Mouse (Mus musculus): ENCODE measurements at regions not wholly inside any gene's neighbourhood (a gene's known extent, or its start where the extent isn't known, plus 50 kb on each side); places are given as distances from the start of the nearest gene placed in this dataset.

DNA sequence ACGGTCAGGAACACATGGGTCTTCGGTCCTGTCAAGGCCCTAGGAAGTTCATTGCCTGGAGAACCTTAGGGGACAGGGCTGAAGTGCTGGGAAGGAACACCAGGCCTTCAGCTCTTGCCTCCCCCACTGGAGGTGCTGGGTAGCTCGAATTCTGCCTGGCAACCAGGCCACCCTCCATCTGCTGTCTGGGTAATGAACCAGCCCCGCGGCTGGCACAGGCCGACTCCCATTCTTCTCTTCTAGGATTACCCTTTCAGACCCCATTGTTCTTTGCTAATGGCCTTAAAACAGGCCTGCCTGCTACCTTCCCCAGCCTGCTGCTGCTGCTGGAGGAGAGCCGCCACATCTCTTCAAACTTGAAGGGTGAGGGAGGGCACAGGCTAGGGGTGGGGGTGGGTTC is 71.2 kb downstream of the Gadd45g start:
- Histone ChIP-seq H3K9me3 (no peaks in the 10 kb centered on the region), H3K27ac (no peak overlapping the region), H3K27me3 (peaks cover 36% of the 10 kb centered on the region), H3K4me3 (no peak overlapping the region), H3K4me2 (replicated peaks) (no peak overlapping the region), H3K9ac (no peak overlapping the region), H3K4me1 (peaks cover 48% of the 10 kb centered on the region), H3K36me3 (no peaks in the 10 kb centered on the region)
- no peak for ATAC-seq (ENCODE audit: low FRiP score, low read depth)
- WGBS, result 54% methylated on average over 7 of the region's 7 CpGs

DNA sequence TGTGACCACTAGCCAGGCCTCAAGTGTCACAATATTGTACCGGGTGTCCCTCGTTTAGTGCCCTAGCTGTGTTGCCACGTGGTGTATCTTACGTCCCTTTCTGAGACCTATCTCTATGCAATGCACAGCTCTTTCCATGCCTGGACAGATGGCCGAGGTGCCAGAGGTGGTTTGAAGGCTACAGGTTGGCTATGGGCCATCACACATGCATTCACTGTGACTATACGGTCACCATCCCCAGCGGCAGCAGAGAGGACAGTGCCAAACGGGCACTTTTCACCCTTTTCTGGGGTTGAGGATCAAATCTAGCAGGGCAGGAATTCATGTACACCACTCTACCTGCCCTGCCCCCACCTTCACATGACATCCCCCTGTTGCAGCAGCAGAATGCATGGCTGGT is 71.6 kb downstream of the Gadd45g start:
- WGBS, result 55% methylated on average over 8 of the region's 8 CpGs
- Histone ChIP-seq H3K4me2 (replicated peaks) (no peak overlapping the region), H3K9me3 (no peaks in the 10 kb centered on the region), H3K4me1 (peaks cover 45% of the 10 kb centered on the region), H3K27me3 (peaks cover 36% of the 10 kb centered on the region), H3K4me3 (no peak overlapping the region), H3K27ac (no peak overlapping the region), H3K9ac (no peak overlapping the region), H3K36me3 (no peaks in the 10 kb centered on the region)
- ATAC-seq (ENCODE audit: low FRiP score, low read depth), result no peak

DNA sequence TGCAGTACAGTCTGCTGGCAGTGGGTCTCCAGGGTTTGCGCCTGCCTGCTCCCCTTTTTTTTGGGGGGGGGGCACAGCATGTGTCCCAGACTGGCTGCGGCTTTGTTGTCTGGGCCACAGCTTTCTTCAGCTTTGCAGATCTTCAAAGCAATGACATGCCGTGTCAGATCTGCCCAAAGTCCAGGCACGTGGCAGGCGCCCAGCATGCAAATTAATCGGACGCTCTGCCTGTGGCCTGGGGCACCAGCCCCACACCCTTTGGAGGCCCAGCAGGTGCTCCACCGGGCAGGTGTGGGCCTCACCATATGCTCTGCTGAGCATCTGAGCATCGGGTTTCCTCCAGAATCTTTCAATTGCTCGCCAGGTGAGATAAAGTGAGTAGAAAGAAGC is 72.3 kb downstream of the Gadd45g start:
- H3K27me3 ChIP-seq, result peaks cover 36% of the 10 kb centered on the region
- H3K9me3 ChIP-seq, result no peaks in the 10 kb centered on the region
- no peak for ATAC-seq (ENCODE audit: low FRiP score, low read depth)
- WGBS, result 14% methylated on average over 10 of the region's 10 CpGs
- H3K9ac ChIP-seq, result no peak overlapping the region
- no peak overlapping the region for H3K4me2 ChIP-seq (replicated peaks)
- no peak overlapping the region for H3K4me3 ChIP-seq
- peaks cover 45% of the 10 kb centered on the region for H3K4me1 ChIP-seq
- H3K36me3 ChIP-seq, result no peaks in the 10 kb centered on the region
- H3K27ac ChIP-seq, result no peak overlapping the region

DNA sequence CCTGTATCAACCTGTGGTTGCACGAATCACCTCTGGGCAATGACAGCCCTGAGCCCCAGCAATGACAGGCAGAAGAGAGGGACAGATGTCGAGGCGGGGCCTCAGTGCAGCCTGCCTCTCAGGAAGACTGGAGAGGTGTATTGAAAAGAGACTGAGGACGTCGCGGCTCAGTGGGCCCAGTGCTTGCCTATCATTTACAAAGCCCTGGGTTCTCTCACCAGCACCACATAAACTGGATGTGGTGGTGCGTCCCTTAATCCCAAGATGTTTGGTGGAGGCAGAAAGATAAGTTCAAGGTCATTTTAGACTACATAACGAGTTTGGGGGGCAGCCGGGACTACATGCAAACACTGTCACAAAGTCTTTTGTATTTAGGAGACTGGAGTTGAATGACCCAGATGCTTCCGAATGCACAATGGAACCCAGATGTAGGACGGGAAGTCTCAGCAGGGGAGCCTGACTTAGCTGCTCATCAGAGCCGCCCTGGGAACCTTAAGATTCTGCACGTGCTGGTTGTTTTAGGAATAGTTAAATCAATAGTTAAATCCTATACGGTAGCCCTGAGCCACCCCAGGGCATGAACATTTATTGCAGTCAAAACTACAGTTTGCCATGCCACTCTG is 72.8 kb downstream of the Gadd45g start:
- Histone ChIP-seq H3K27ac (no peak overlapping the region), H3K4me1 (peaks cover 49% of the 10 kb centered on the region), H3K36me3 (no peaks in the 10 kb centered on the region), H3K4me3 (no peak overlapping the region), H3K27me3 (peaks cover 36% of the 10 kb centered on the region), H3K4me2 (replicated peaks) (no peak overlapping the region), H3K9me3 (no peaks in the 10 kb centered on the region), H3K9ac (peak overlapping the region; percentile 13; the same call in 1 of the 2 replicates)
- ATAC-seq (ENCODE audit: low FRiP score, low read depth), result no peak
- 12% methylated on average over 14 of the region's 14 CpGs for WGBS

DNA sequence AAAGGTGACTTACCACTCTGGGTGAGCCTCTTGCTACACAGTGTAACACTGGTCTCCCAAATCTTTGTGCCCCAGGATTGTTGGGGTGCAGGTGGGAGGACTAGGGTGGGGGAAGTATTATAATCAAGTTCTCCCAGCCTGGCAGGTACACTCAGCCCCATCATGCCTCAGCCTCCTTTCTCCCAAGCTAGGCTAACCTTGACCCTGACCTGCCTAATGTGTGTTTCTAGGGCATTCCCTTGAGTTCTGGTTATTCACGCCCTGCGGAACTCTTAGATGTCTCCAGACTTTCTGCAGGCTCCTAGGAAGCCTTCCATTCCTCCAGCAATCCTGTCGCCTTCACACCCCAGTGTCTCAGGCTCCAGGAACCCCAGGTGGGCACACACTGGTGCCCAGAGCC is 73.5 kb downstream of the Gadd45g start:
- Histone ChIP-seq H3K4me2 (replicated peaks) (0 out of 2 replicates have a peak overlapping the region, but pooled peaks have one; percentile 31), H3K27me3 (peaks cover 36% of the 10 kb centered on the region), H3K9ac (peak overlapping the region; percentile 13; the same call in 1 of the 2 replicates), H3K4me1 (peaks cover 50% of the 10 kb centered on the region), H3K36me3 (no peaks in the 10 kb centered on the region), H3K27ac (peak overlapping the region; percentile 67; the same call in 1 of the 2 replicates), H3K4me3 (no peak overlapping the region), H3K9me3 (no peaks in the 10 kb centered on the region)
- WGBS, result 42% methylated on average over 3 of the region's 3 CpGs
- ATAC-seq (ENCODE audit: low FRiP score, low read depth), result no peak

DNA sequence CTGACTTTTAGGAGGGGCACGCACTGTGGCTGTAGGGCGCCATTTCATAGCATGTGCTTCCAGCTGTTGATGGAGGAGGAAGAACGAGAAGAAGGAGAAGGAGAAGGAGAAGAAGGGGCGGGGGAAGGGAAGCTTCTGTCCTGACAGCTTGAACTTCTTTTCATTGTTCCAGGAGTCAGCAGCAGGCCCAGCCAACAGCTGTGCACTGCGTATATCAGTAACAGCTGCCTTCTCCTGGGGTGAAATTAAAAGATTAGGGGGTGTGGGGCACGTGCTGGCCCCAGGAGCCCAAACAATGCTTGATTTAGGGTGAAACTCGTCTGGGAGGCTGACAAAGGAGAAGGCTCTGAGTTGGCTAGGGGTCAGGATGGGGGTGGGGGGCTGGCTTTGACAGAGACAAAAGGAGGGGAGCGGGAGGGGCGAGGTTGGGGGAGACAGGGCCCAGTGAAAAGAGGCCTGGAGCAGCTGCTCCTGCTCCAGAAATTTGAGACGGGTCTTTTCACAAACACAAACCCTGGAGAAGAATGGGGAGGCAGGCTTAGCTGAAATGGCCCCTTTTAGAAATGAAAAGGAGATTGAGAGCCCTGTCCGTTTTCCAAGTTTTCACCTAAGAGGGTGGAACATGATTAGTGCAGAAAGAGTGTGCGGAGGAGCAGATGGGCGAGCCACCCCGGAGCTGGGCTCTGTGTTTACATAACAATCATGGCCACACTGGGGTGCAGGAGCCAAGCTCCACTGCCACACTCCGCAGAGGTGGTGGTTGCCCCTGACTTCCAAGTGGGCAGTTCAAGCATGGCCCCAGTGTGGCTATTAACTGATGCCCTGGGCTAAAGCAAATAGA is 74.3 kb downstream of the Gadd45g start:
- no peak overlapping the region for H3K9ac ChIP-seq
- peak overlapping the region; percentile 67 for H3K27ac ChIP-seq
- no peak overlapping the region for H3K4me3 ChIP-seq
- no peaks in the 10 kb centered on the region for H3K9me3 ChIP-seq
- H3K27me3 ChIP-seq, result peaks cover 36% of the 10 kb centered on the region
- no peaks in the 10 kb centered on the region for H3K36me3 ChIP-seq
- H3K4me2 ChIP-seq (replicated peaks), result peak overlapping the region; percentile 31
- WGBS, result 7% methylated on average over 15 of the region's 15 CpGs
- peaks cover 50% of the 10 kb centered on the region for H3K4me1 ChIP-seq
- ATAC-seq (ENCODE audit: low FRiP score, low read depth), result peak; percentile 88

DNA sequence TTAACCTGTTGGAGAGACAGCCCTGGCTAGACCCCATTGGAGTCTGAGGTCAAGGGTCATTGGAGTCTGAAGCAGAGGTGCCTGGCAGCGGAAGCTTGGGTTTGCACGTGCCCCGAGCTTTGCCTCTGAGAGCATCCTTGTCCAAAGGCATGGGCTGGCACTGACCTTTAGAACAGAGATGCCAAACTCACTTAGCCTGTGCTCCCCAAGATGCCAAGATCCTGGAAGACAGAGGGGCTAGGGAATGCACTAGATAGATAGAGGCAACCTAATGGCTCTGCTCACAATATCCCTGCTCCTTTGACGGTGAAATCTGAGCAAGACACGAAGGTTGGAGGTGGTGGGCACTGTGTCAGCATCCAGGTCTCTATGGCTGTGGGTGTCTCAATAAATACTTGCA is 75.1 kb downstream of the Gadd45g start:
- H3K4me3 ChIP-seq, result no peak overlapping the region
- H3K27me3 ChIP-seq, result peaks cover 35% of the 10 kb centered on the region
- no peak overlapping the region for H3K27ac ChIP-seq
- H3K9me3 ChIP-seq, result no peaks in the 10 kb centered on the region
- H3K4me1 ChIP-seq, result peaks cover 50% of the 10 kb centered on the region
- no peaks in the 10 kb centered on the region for H3K36me3 ChIP-seq
- ATAC-seq (ENCODE audit: low FRiP score, low read depth), result no peak
- H3K9ac ChIP-seq, result no peak overlapping the region
- WGBS, result 50% methylated on average over 5 of the region's 5 CpGs
- H3K4me2 ChIP-seq (replicated peaks), result peak overlapping the region; percentile 31; the same call in 1 of the 2 replicates

DNA sequence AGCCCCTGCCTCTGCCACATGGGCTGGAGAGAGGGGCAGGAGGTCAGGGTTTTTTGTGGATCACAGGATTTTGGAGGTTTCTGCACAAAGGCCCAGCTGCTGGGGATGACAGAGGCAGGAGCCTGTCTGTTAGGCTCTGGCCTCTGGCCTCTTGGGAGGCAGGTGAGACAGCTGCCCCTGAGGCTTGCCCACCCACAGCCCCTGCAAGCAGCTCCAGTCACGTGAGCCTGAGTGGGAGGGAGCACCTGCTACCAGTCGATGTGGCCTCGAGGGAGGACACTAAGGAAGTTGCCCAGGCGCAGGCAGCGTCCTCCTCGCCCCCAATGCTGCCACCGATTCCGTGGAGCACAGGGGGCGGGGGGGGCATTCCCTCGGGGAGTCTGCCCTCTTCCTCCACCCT is 80.3 kb downstream of the Gadd45g start:
- Histone ChIP-seq H3K4me1 (peaks cover 26% of the 10 kb centered on the region), H3K27ac (no peak overlapping the region), H3K27me3 (0 out of 2 replicates have a peak, but pooled peaks cover 7% of the 10 kb centered on the region), H3K9me3 (no peaks in the 10 kb centered on the region), H3K36me3 (no peaks in the 10 kb centered on the region), H3K4me2 (replicated peaks) (no peak overlapping the region), H3K4me3 (no peak overlapping the region), H3K9ac (no peak overlapping the region)
- 50% methylated on average over 10 of the region's 10 CpGs for WGBS
- ATAC-seq (ENCODE audit: low FRiP score, low read depth), result no peak

DNA sequence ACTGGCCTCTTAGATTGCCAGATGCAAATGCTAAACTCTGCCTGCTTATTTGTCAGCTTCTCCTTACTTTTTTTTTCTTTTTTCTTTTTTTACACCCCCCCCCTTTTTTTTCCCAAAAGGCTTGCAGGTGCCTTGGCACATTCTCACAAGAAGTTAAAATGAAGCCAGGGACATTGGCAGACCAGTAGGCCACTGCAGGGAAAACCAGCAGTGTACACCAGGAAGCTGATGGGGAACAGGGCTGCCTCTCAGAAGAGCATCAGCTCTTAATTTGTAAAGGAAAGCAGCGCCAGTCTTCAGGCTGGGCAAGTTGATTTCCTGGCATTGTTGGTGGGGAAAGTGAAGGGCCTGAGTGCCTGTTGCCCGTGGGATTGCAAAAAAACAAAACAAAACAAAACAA is 83.3 kb downstream of the Gadd45g start:
- Histone ChIP-seq H3K9me3 (no peaks in the 10 kb centered on the region), H3K4me3 (no peak overlapping the region), H3K9ac (no peak overlapping the region), H3K4me1 (peaks cover 20% of the 10 kb centered on the region), H3K27ac (peak overlapping the region; percentile 10; the same call in 1 of the 2 replicates), H3K36me3 (no peaks in the 10 kb centered on the region), H3K27me3 (0 out of 2 replicates have a peak, but pooled peaks cover 8% of the 10 kb centered on the region), H3K4me2 (replicated peaks) (no peak overlapping the region)
- WGBS, result 68% methylated on average over 2 of the region's 2 CpGs
- no peak for ATAC-seq (ENCODE audit: low FRiP score, low read depth)

DNA sequence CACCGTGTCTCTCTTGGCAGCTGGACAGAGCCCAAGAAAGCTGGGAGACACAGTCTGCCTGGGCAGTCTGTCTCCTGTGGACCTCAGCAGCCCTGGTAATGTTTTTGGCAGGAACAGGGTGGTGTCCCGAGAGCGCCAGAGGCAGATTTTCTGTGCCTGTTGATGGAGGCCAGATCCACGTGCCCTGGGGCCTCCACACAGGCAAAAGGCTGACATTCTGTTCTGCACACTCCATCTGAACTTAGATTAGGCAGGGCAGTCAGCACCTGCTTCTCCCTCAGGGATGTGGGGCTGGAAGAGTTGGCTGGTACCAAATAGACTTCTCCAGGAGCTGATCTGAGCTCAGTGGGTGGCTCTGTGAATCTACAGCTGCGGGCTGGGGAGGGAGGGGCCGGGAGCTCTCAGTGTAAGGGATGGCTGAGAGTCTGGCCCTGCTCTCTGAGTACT is 83.8 kb downstream of the Gadd45g start:
- ATAC-seq (ENCODE audit: low FRiP score, low read depth), result peak; percentile 40; the same call in 1 of the 2 replicates
- H3K27ac ChIP-seq, result peak overlapping the region; percentile 10; the same call in 1 of the 2 replicates

DNA sequence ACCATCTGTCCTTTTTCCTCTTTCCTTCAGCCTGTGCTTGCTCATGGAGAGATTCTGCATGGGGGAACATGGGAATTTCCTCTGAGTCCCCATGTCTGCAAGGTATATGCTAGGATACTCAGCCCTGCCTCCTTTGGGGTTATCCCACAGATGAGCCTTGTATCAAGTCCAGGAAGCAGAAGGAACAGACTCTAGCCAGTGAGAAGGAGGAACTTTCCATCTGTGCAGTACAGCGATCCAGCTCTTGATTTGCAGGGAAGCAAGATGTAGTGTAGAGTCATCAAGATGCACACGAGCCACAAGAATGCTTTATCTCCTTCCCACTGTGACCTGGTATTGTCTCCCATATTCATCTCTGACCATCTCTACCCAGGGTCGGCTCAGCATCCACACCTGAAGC is 84.5 kb downstream of the Gadd45g start:
- WGBS, result 83% methylated on average over 3 of the region's 3 CpGs
- Histone ChIP-seq H3K4me2 (replicated peaks) (no peak overlapping the region), H3K9me3 (no peaks in the 10 kb centered on the region), H3K27ac (no peak overlapping the region), H3K9ac (no peak overlapping the region), H3K36me3 (no peaks in the 10 kb centered on the region), H3K4me3 (no peak overlapping the region), H3K27me3 (0 out of 2 replicates have a peak, but pooled peaks cover 8% of the 10 kb centered on the region), H3K4me1 (peaks cover 20% of the 10 kb centered on the region)
- ATAC-seq (ENCODE audit: low FRiP score, low read depth), result no peak

More for the DNA sequence above, 83.8 kb downstream of the Gadd45g start:
- no peaks in the 10 kb centered on the region for H3K9me3 ChIP-seq
- H3K9ac ChIP-seq, result 0 out of 2 replicates have a peak overlapping the region, but pooled peaks have one; percentile 1
- H3K4me3 ChIP-seq, result no peak overlapping the region
- no peak overlapping the region for H3K4me2 ChIP-seq (replicated peaks)
- 0 out of 2 replicates have a peak, but pooled peaks cover 8% of the 10 kb centered on the region for H3K27me3 ChIP-seq
- WGBS, result 31% methylated on average over 6 of the region's 6 CpGs
- peaks cover 20% of the 10 kb centered on the region for H3K4me1 ChIP-seq
- H3K36me3 ChIP-seq, result no peaks in the 10 kb centered on the region

DNA sequence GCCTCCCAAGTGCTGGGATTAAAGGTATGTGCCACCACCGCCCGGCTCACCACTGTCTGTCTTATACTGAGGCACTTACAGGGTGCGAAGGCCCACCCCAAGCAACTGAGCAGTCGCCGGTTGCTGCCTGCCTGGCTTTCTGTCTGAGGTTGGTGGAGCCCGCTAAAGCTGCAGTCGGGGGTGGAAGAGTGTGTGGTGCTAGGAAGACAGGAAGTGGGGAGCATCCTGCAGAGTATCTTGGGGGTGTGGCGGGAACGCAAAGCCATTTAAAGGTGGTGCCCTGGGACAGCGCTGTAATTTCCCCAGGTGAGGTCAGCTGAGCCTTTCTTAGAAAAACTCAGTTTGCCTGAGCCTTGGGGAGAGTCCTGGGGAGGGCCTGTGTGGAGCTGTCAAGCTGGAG is 89.3 kb downstream of the Gadd45g start:
- no peaks in the 10 kb centered on the region for H3K9me3 ChIP-seq
- 81% methylated on average over 10 of the region's 10 CpGs for WGBS
- H3K4me1 ChIP-seq, result peaks cover 24% of the 10 kb centered on the region
- no peak overlapping the region for H3K4me2 ChIP-seq (replicated peaks)
- H3K27me3 ChIP-seq, result 0 out of 2 replicates have a peak, but pooled peaks cover 5% of the 10 kb centered on the region
- no peak overlapping the region for H3K4me3 ChIP-seq
- no peaks in the 10 kb centered on the region for H3K36me3 ChIP-seq
- no peak overlapping the region for H3K9ac ChIP-seq
- ATAC-seq (ENCODE audit: low FRiP score, low read depth), result no peak
- H3K27ac ChIP-seq, result no peak overlapping the region
